Mouse (Mus musculus) liver, embryonic 11.5 days (tissue): Measurements from ENCODE around the gene Flt1. TPM values are rescaled to one million over a fixed set of nuclear protein-coding genes. Genes with fewer than 3 reads are reported as not detected.

ENCODE experiments used
- ATAC-seq: fragments of 200-750 bp; cut with Nextera tagmentation; replicated peaks from 2 replicates; pipeline ENCODE4 v1.8.0; 2017; ENCODE audit warnings: moderate number of reproducible peaks, mild to moderate bottlenecking, moderate TSS enrichment, moderate library complexity; ENCODE audit not compliant: low FRiP score
- DNase-seq: peaks from one replicate; pipeline ENCODE4 v3.0.0-alpha.2; 2017; ENCODE audit warnings: low spot score
- H3K27ac ChIP-seq: fragments of 300-500 bp; sonication (generic); 2 replicates; pipeline ENCODE4 v1.5.1; 2014; ENCODE audit warnings: mild to moderate bottlenecking, low read depth, low read length, control low read depth
- H3K27me3 ChIP-seq: fragments of 300-500 bp; sonication (generic); replicated peaks from 2 replicates; pipeline ENCODE4 v1.6.1; 2014; ENCODE audit warnings: low read length, mixed read lengths; ENCODE audit not compliant: control insufficient read depth, insufficient read depth
- H3K36me3 ChIP-seq: fragments of 300-500 bp; sonication (generic); 2 replicates; pipeline ENCODE4 v1.6.1; 2014; ENCODE audit warnings: mild to moderate bottlenecking, low read length, moderate library complexity, mixed read lengths; ENCODE audit not compliant: control insufficient read depth, insufficient read depth
- H3K4me1 ChIP-seq: fragments of 300-500 bp; sonication (generic); replicated peaks from 2 replicates; pipeline ENCODE4 v1.6.1; 2014; ENCODE audit warnings: low read length, mixed read lengths; ENCODE audit not compliant: control insufficient read depth, insufficient read depth
- H3K4me2 ChIP-seq: fragments of 300-500 bp; sonication (generic); 2 replicates; pipeline ENCODE4 v1.6.1; 2014; ENCODE audit warnings: mild to moderate bottlenecking, control low read depth, moderate library complexity
- H3K4me3 ChIP-seq: fragments of 300-500 bp; sonication (generic); 2 replicates; pipeline ENCODE4 v1.5.1; 2014; ENCODE audit warnings: low read depth, low read length, control low read depth
- H3K9ac ChIP-seq: fragments of 300-500 bp; sonication (generic); 2 replicates; pipeline ENCODE4 v1.6.1; 2014; ENCODE audit warnings: low read depth, low read length, control low read depth
- H3K9me3 ChIP-seq: fragments of 300-500 bp; sonication (generic); 2 replicates; pipeline ENCODE4 v1.6.1; 2016; ENCODE audit warnings: low read length, inconsistent platforms, mixed read lengths; ENCODE audit not compliant: control insufficient read depth
- WGBS: fragments of 180-500 bp; shearing (Covaris S2); extraction: QIAGEN DNeasy Blood & Tissue Kit; methylation state at CpG from one replicate; pipeline ENCODE4 v1.1.7; 2014; 5-methylcytosine and 5-hydroxymethylcytosine counted together
- polyA plus RNA-seq: library from polyadenylated mRNA; unstranded; fragments of >200 nt; fragmentation: Nextera tagmentation; extraction: Ambion mirVana; gene quantifications from 2 replicates; pipeline ENCODE4 v1.2.1, GENCODE M21; 2014

Flt1 gene
- polyA plus RNA-seq, 1 experiment from 2014 or later = 11.5 TPM

DNA sequence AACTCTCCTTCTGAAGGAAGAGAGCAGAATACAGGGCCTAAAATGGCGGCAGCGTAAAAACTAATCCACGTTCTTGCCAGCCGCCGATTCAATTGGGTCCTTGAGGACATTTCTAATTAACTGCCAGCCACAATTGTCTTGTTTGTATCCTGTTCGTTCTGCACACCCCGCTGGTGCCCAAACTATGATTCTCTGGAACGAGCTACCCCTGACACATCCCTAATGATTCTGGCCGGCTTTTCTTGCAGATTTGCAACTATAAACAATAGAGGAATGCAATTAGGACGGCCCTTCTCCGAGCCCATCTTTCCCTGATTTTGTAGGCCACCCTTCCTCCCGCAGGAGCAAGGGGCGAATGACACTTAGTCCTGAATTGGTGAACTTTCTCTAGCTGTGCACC, 59.9 kb downstream of the Flt1 start:
- Histone ChIP-seq H3K9ac (no peak overlapping the region), H3K4me3 (no peak overlapping the region), H3K4me2 (no peak overlapping the region), H3K36me3 (no peaks in the 10 kb centered on the region), H3K4me1 (no peaks in the 10 kb centered on the region), H3K27ac (no peak overlapping the region), H3K9me3 (no peaks in the 10 kb centered on the region; the same call in 1 of the 2 replicates), H3K27me3 (no peaks in the 10 kb centered on the region)
- no peak for ATAC-seq
- 87% methylated on average over 13 of the region's 13 CpGs for WGBS
- DNase-seq = no peak

DNA sequence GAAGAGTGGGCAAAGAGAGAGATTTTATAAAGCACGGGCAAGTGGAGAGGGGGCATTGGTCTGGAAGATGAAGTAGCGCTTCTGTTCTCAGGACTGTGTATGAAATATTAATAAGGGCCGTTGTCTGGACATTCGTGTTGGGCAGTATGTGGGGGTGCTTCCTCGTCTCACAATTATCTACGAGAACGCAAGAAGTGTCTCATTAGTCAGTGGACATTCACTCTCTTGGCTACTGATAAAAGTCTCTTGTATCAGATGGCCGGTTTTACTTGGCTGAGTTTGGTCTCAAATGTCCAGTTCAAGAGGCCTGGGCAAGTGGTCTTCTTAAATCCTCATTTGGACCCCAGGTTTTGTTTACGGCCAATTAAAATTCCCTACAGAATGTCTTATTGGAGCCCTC, 60.4 kb downstream of the Flt1 start:
- 87% methylated on average over 9 of the region's 9 CpGs for WGBS
- no peaks in the 10 kb centered on the region; the same call in 1 of the 2 replicates for H3K9me3 ChIP-seq

DNA sequence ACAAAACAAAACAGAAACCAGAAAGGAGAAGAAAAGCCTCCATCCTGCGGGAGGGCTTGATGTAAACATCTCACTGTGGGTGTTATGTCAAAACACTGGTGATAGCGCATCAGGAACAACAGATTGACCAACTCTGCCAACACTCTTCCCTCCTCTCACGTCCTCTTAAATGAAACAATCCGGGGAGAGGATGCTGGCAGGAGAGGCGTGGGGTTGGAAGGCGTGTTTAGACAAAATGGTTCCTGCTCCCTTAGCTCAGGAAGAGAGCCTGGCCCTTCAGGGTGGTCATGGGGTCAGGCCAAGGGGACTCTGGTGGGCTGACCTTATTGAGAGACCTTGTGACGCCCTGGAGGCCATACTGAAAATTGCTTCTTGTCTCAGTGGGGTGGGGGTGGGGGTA, 65.9 kb downstream of the Flt1 start:
- no peaks in the 10 kb centered on the region for H3K9me3 ChIP-seq
- 70% methylated on average over 7 of the region's 7 CpGs for WGBS
- H3K9ac ChIP-seq = no peak overlapping the region
- ATAC-seq (no peak), DNase-seq (no peak)
- no peak overlapping the region for H3K4me3 ChIP-seq
- peaks cover 8% of the 10 kb centered on the region for H3K4me1 ChIP-seq
- H3K36me3 ChIP-seq = no peaks in the 10 kb centered on the region
- no peak overlapping the region for H3K27ac ChIP-seq
- H3K27me3 ChIP-seq = peaks cover 2% of the 10 kb centered on the region; the same call in 1 of the 2 replicates
- no peak overlapping the region for H3K4me2 ChIP-seq

More for the DNA sequence above, 60.4 kb downstream of the Flt1 start:
- no peak overlapping the region for H3K4me2 ChIP-seq
- no peaks in the 10 kb centered on the region for H3K36me3 ChIP-seq
- H3K9ac ChIP-seq = no peak overlapping the region
- ATAC-seq (no peak), DNase-seq (no peak)
- H3K4me3 ChIP-seq = no peak overlapping the region
- H3K27me3 ChIP-seq = no peaks in the 10 kb centered on the region
- H3K27ac ChIP-seq = no peak overlapping the region
- H3K4me1 ChIP-seq = no peaks in the 10 kb centered on the region

DNA sequence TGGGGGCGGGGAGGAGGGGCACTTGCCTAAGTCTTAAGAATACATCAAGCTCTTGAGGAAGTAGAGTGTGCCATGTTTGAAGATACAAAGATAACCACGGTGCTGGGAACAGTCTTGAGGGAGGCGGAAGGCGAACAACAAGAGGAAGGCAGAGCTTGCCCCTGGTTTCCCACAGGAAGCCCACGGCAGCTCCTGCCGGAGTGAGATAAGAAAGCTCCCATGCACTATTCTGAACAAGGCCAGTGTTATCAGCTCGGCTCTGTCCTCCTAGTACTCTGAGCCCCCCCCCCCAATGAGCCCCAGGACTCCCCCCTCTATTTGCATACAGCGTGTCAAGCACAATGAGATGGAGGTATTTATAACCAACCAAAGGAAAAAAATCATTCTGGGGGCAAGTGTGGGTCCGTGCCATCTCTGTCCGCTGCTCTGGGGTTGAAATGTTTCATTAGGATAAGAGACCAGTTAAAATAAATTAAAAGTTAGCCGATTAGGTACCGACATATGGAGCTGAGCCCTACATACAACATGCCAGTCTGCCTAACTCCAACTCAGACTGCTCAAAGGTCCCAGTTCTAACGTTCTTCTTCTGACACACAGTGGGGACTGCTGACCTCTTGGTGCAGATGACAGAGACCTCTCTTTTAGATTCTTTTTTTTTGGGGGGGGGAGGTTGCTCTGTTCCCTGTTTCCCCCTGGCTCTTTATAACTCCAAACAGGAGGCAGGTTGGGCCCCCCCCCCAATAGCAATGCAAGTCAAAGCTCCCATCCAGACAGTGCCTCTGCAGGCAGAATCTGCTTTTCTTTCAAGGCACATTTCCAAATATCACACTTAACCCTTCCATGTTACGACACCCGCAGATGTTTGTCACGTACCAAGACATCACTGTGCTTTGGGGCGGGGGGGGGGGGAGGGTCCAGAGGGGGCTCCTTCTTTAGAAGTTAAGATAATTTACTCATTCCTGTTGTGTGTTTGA, 67.6 kb downstream of the Flt1 start:
- H3K27me3 ChIP-seq = peaks cover 2% of the 10 kb centered on the region; the same call in 1 of the 2 replicates
- peak; percentile 44 for DNase-seq
- peak overlapping the region; percentile 28 for H3K4me2 ChIP-seq
- H3K9ac ChIP-seq = no peak overlapping the region
- H3K27ac ChIP-seq = 0 out of 2 replicates have a peak overlapping the region, but pooled peaks have one; percentile 7
- no peak overlapping the region for H3K4me3 ChIP-seq
- peak; percentile 90 for ATAC-seq
- H3K4me1 ChIP-seq = peaks cover 8% of the 10 kb centered on the region
- no peaks in the 10 kb centered on the region for H3K9me3 ChIP-seq
- no peaks in the 10 kb centered on the region for H3K36me3 ChIP-seq
- 31% methylated on average over 17 of the region's 17 CpGs for WGBS

DNA sequence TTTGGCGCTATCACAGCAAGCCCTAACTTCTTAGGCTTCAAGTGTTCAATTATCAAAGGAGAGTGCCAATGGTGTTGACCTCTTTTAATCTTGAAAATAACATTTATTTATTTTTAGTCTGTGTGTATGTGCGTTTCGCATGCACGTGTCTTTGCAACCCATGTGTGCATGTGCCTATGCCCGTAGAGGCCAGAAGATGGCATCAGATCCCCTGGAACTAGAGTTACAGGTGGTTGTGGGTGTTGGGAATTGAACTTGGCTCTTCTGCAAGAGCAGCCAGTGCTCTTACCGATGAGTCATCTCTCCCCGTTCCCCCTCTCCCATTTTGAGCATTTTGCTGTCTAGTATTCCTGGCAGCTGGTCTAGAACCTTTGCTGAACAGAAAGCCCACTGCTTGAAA, 70.0 kb downstream of the Flt1 start:
- WGBS = 81% methylated on average over 7 of the region's 7 CpGs
- no peak for DNase-seq
- ATAC-seq = no peak
- no peak overlapping the region for H3K27ac ChIP-seq
- no peak overlapping the region for H3K9ac ChIP-seq
- no peak overlapping the region for H3K4me2 ChIP-seq
- H3K4me1 ChIP-seq = peaks cover 8% of the 10 kb centered on the region
- no peak overlapping the region for H3K4me3 ChIP-seq
- peaks cover 2% of the 10 kb centered on the region; the same call in 1 of the 2 replicates for H3K27me3 ChIP-seq
- H3K9me3 ChIP-seq = no peaks in the 10 kb centered on the region
- H3K36me3 ChIP-seq = no peaks in the 10 kb centered on the region

DNA sequence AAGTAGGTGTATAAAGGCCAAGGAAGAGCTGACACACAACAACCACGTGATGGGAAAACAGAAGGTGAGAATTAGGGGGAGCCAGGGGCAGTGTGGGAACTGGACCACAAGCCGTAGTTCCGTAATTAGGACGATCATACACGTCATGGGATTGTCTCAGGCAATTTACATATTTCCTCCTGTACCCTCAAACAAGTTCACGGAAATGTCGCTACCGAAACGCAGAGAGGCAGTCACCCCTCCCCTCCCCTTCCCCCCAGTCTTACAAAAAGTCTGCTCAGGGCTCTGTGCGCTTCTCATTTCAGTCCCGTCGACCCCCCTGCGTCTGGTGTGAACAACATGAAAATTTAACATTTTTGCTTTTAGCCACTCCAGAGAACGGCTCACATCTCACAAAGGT, 74.6 kb downstream of the Flt1 start:
- ATAC-seq (no peak), DNase-seq (no peak)
- 92% methylated on average over 14 of the region's 14 CpGs for WGBS
- H3K4me1 ChIP-seq = no peaks in the 10 kb centered on the region
- no peaks in the 10 kb centered on the region for H3K9me3 ChIP-seq
- H3K4me2 ChIP-seq = no peak overlapping the region
- no peak overlapping the region for H3K27ac ChIP-seq
- H3K36me3 ChIP-seq = no peaks in the 10 kb centered on the region
- 0 out of 2 replicates have a peak, but pooled peaks cover under 1% of the 10 kb centered on the region for H3K27me3 ChIP-seq
- no peak overlapping the region for H3K9ac ChIP-seq
- H3K4me3 ChIP-seq = no peak overlapping the region

DNA sequence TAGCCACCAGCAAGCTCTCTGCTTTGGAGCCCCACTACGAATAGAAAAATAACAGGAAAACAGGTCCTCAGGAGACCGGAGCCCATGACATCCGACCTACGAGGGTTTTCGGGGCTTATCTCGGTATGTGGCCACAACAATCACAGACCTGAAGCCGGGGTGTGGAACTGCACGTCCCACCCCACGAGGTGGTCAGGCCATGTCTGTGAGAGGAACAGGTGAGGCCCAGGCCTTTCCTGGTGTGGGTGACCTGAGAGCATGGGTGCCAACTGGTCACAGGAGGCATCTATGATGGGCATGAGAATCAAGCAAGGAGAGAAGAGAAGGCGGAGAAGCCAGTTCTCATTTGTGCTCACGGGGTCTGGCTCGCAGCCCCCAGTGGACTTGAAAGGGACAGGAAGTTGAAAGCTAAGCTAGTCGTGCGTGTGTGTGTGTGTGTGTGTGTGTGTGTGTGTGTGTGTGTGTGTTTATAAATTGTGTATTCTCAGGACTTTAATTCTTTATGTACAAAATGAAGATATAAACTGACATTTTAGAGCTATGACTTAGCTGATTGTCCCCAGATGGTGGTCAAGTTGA, 79.4 kb downstream of the Flt1 start:
- Histone ChIP-seq H3K27ac (no peak overlapping the region), H3K4me3 (no peak overlapping the region), H3K27me3 (no peaks in the 10 kb centered on the region), H3K4me1 (no peaks in the 10 kb centered on the region), H3K4me2 (no peak overlapping the region), H3K9me3 (no peaks in the 10 kb centered on the region), H3K9ac (no peak overlapping the region), H3K36me3 (no peaks in the 10 kb centered on the region)
- WGBS = 61% methylated on average over 14 of the region's 14 CpGs
- DNase-seq (no peak), ATAC-seq (no peak)

DNA sequence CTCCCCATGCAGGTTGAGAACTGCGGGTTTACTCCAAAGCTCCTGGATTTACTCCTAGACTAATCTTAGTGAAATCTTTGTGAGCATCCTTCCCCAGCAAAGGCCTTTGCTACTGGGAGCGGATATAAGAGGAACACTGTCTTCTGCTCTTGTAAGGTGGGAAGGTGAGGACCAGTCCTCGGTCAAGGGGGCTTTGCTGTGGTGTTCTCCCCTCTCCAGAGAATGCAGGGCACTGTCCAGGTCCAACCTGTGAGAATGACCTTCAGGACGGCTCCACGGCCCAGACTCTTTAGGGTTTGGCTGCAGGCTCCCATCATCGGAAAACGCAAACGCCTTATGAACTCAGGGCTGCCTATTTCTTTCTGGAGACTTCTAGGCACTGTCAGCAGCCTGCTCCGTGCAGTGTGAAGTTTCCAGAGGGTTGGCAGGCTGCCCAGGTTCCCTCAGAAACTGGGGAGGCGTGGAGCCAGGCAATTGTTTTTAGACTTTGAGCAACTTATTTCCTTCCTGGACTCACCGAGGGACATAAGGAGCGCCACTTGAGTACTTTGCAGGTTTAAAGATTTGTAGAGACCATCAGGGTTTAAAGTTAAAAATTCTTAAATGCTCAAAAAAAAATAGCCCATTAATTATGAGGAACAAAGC, 80.7 kb downstream of the Flt1 start:
- H3K27me3 ChIP-seq = no peaks in the 10 kb centered on the region
- no peaks in the 10 kb centered on the region for H3K4me1 ChIP-seq
- DNase-seq (no peak), ATAC-seq (no peak)
- no peak overlapping the region for H3K27ac ChIP-seq
- no peak overlapping the region for H3K4me3 ChIP-seq
- 79% methylated on average over 12 of the region's 12 CpGs for WGBS
- H3K9me3 ChIP-seq = no peaks in the 10 kb centered on the region
- H3K9ac ChIP-seq = no peak overlapping the region
- H3K36me3 ChIP-seq = no peaks in the 10 kb centered on the region
- H3K4me2 ChIP-seq = no peak overlapping the region
